Mouse (Mus musculus): ENCODE measurements around the gene Snx17. TPM values are rescaled to one million over a fixed set of nuclear protein-coding genes. Genes with fewer than 3 reads are reported as not detected.

Gene Snx17
- 120 and 124 TPM in 2 replicates for polyA plus RNA-seq (2015; fragmentation: Nextera tagmentation; extraction: Ambion mirVana)

- ATAC-seq, result peak; percentile 97
- H3K27me3 ChIP-seq (replicated peaks; ENCODE audit: control insufficient read depth, insufficient read depth, low read length), result no peaks in the 10 kb centered on the region
- H3K4me3 ChIP-seq (ENCODE audit: low read length), result peak within 1 kb of the TSS; percentile 86
- peaks cover 20% of the 10 kb centered on the region for H3K4me1 ChIP-seq (ENCODE audit: control insufficient read depth, insufficient read depth, low read depth, low read length)
- no peaks in the 10 kb centered on the region for H3K9me3 ChIP-seq (ENCODE audit: control insufficient read depth, low read length)
- peak within 1 kb of the TSS; percentile 90 for H3K9ac ChIP-seq (ENCODE audit: low read depth, low read length)
- H3K27ac ChIP-seq (ENCODE audit: low read depth, low read length), result peak within 1 kb of the TSS; percentile 88
- under 1% methylated on average over 48 of the region's 48 CpGs for WGBS
- peaks cover 48% of the 10 kb centered on the region for H3K36me3 ChIP-seq (ENCODE audit: control insufficient read depth, insufficient read depth, low read length)
- peak within 1 kb of the TSS; percentile 79 for H3K4me2 ChIP-seq (ENCODE audit: low read length)
Measured at GRCm38 (mm10) chr5:31192939-31193630, at the start of gene Snx17, which contains the start of gene Eif2b4. Gene Snx17, plus strand, starts transcription at chr5:31193227. Gene Eif2b4, minus strand, starts transcription at chr5:31193430.

GRCm38 (mm10) chr5:31149781-31150180 is 43.2 kb upstream of the Snx17 start:
- no peak overlapping the region for H3K27ac ChIP-seq (ENCODE audit: low read depth, low read length)
- H3K4me2 ChIP-seq (ENCODE audit: low read length), result no peak overlapping the region
- no peak overlapping the region for H3K9ac ChIP-seq (ENCODE audit: low read depth, low read length)
- H3K36me3 ChIP-seq (ENCODE audit: control insufficient read depth, insufficient read depth, low read length), result 0 out of 2 replicates have a peak, but pooled peaks cover 4% of the 10 kb centered on the region
- no peaks in the 10 kb centered on the region for H3K9me3 ChIP-seq (ENCODE audit: control insufficient read depth, low read length)
- peaks cover 10% of the 10 kb centered on the region for H3K4me1 ChIP-seq (ENCODE audit: control insufficient read depth, insufficient read depth, low read depth, low read length)
- no peaks in the 10 kb centered on the region for H3K27me3 ChIP-seq (replicated peaks; ENCODE audit: control insufficient read depth, insufficient read depth, low read length)
- ATAC-seq, result no peak
- 76% methylated on average over 4 of the region's 4 CpGs for WGBS
- H3K4me3 ChIP-seq (ENCODE audit: low read length), result no peak overlapping the region

- Histone ChIP-seq H3K27ac (ENCODE audit: low read depth, low read length) (no peak overlapping the region), H3K4me2 (ENCODE audit: low read length) (no peak overlapping the region), H3K4me1 (ENCODE audit: control insufficient read depth, insufficient read depth, low read depth, low read length) (peaks cover 11% of the 10 kb centered on the region), H3K36me3 (ENCODE audit: control insufficient read depth, insufficient read depth, low read length) (peaks cover 1% of the 10 kb centered on the region), H3K4me3 (ENCODE audit: low read length) (no peak overlapping the region), H3K9me3 (ENCODE audit: control insufficient read depth, low read length) (no peaks in the 10 kb centered on the region), H3K9ac (ENCODE audit: low read depth, low read length) (no peak overlapping the region), H3K27me3 (replicated peaks; ENCODE audit: control insufficient read depth, insufficient read depth, low read length) (no peaks in the 10 kb centered on the region)
- no peak for ATAC-seq
- 93% methylated on average over 3 of the region's 3 CpGs for WGBS
Measured at GRCm38 (mm10) chr5:31151746-31152145, 41.3 kb upstream of the Snx17 start.

- 38% methylated on average over 6 of the region's 6 CpGs for WGBS
Measured at GRCm38 (mm10) chr5:31153516-31154151, 39.4 kb upstream of the Snx17 start.

GRCm38 (mm10) chr5:31154152-31154553 is 38.9 kb upstream of the Snx17 start, which contains the start of gene Mpv17:
Gene Mpv17, minus strand, starts transcription at chr5:31154251.
- Histone ChIP-seq H3K36me3 (ENCODE audit: control insufficient read depth, insufficient read depth, low read length) (peaks cover 24% of the 10 kb centered on the region), H3K4me1 (ENCODE audit: control insufficient read depth, insufficient read depth, low read depth, low read length) (peaks cover 11% of the 10 kb centered on the region), H3K27me3 (replicated peaks; ENCODE audit: control insufficient read depth, insufficient read depth, low read length) (no peaks in the 10 kb centered on the region), H3K9me3 (ENCODE audit: control insufficient read depth, low read length) (no peaks in the 10 kb centered on the region), H3K27ac (ENCODE audit: low read depth, low read length) (peak within 1 kb of the TSS; percentile 77), H3K4me2 (ENCODE audit: low read length) (peak within 1 kb of the TSS; percentile 81), H3K9ac (ENCODE audit: low read depth, low read length) (peak within 1 kb of the TSS; percentile 81), H3K4me3 (ENCODE audit: low read length) (peak within 1 kb of the TSS; percentile 72)
- peak; percentile 96 for ATAC-seq
- 1% methylated on average over 19 of the region's 19 CpGs for WGBS

More at GRCm38 (mm10) chr5:31153516-31154151, 39.4 kb upstream of the Snx17 start:
- H3K27me3 ChIP-seq (replicated peaks; ENCODE audit: control insufficient read depth, insufficient read depth, low read length), result no peaks in the 10 kb centered on the region
- peak overlapping the region; percentile 81 for H3K9ac ChIP-seq (ENCODE audit: low read depth, low read length)
- peak overlapping the region; percentile 77 for H3K27ac ChIP-seq (ENCODE audit: low read depth, low read length)
- peaks cover 11% of the 10 kb centered on the region for H3K4me1 ChIP-seq (ENCODE audit: control insufficient read depth, insufficient read depth, low read depth, low read length)
- no peaks in the 10 kb centered on the region for H3K9me3 ChIP-seq (ENCODE audit: control insufficient read depth, low read length)
- ATAC-seq, result peak; percentile 48
- peak overlapping the region; percentile 81 for H3K4me2 ChIP-seq (ENCODE audit: low read length)
- H3K36me3 ChIP-seq (ENCODE audit: control insufficient read depth, insufficient read depth, low read length), result peaks cover 19% of the 10 kb centered on the region
- peak overlapping the region; percentile 72 for H3K4me3 ChIP-seq (ENCODE audit: low read length)

GRCm38 (mm10) chr5:31162462-31162861 is 30.6 kb upstream of the Snx17 start:
- ATAC-seq, result no peak
- Histone ChIP-seq H3K4me1 (ENCODE audit: control insufficient read depth, insufficient read depth, low read depth, low read length) (no peaks in the 10 kb centered on the region), H3K9me3 (ENCODE audit: control insufficient read depth, low read length) (no peaks in the 10 kb centered on the region), H3K27me3 (replicated peaks; ENCODE audit: control insufficient read depth, insufficient read depth, low read length) (no peaks in the 10 kb centered on the region), H3K9ac (ENCODE audit: low read depth, low read length) (no peak overlapping the region), H3K27ac (ENCODE audit: low read depth, low read length) (no peak overlapping the region), H3K4me3 (ENCODE audit: low read length) (no peak overlapping the region), H3K36me3 (ENCODE audit: control insufficient read depth, insufficient read depth, low read length) (peaks cover 60% of the 10 kb centered on the region), H3K4me2 (ENCODE audit: low read length) (no peak overlapping the region)

- Histone ChIP-seq H3K4me2 (ENCODE audit: low read length) (no peak overlapping the region), H3K9ac (ENCODE audit: low read depth, low read length) (no peak overlapping the region), H3K4me3 (ENCODE audit: low read length) (no peak overlapping the region), H3K4me1 (ENCODE audit: control insufficient read depth, insufficient read depth, low read depth, low read length) (no peaks in the 10 kb centered on the region), H3K36me3 (ENCODE audit: control insufficient read depth, insufficient read depth, low read length) (peaks cover 46% of the 10 kb centered on the region), H3K27ac (ENCODE audit: low read depth, low read length) (no peak overlapping the region), H3K9me3 (ENCODE audit: control insufficient read depth, low read length) (no peaks in the 10 kb centered on the region), H3K27me3 (replicated peaks; ENCODE audit: control insufficient read depth, insufficient read depth, low read length) (no peaks in the 10 kb centered on the region)
- no peak for ATAC-seq
- WGBS, result 96% methylated on average over 1 of the region's 1 CpGs
Measured at GRCm38 (mm10) chr5:31164878-31165277, 28.1 kb upstream of the Snx17 start.

DNA sequence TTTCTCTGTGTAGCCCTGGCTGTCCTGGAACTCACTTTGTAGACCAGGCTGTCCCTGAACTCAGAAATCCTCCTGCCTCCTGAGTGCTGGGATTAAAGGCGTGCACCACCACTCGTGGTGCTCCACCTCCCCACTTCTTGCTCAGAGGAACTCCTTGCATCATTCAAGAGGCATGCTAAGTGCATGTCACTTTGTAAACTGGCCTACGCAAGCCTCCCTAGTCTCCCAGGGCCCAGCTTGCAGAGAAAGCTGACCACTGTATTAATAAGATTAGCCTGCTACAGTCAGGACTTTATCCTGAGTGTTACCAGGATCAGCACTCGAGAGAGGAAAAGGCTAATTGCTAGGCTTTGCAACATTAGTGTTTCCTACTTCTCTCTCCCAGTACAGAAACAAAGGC is 24.4 kb upstream of the Snx17 start:
- Histone ChIP-seq H3K4me2 (ENCODE audit: low read length) (no peak overlapping the region), H3K27ac (ENCODE audit: low read depth, low read length) (no peak overlapping the region), H3K4me3 (ENCODE audit: low read length) (no peak overlapping the region), H3K4me1 (ENCODE audit: control insufficient read depth, insufficient read depth, low read depth, low read length) (no peaks in the 10 kb centered on the region), H3K27me3 (replicated peaks; ENCODE audit: control insufficient read depth, insufficient read depth, low read length) (no peaks in the 10 kb centered on the region), H3K9me3 (ENCODE audit: control insufficient read depth, low read length) (no peaks in the 10 kb centered on the region), H3K9ac (ENCODE audit: low read depth, low read length) (no peak overlapping the region), H3K36me3 (ENCODE audit: control insufficient read depth, insufficient read depth, low read length) (peaks cover 47% of the 10 kb centered on the region)
- ATAC-seq, result no peak
- WGBS, result 93% methylated on average over 4 of the region's 4 CpGs

- H3K9me3 ChIP-seq (ENCODE audit: control insufficient read depth, low read length), result no peaks in the 10 kb centered on the region
- under 1% methylated on average over 25 of the region's 25 CpGs for WGBS
- ATAC-seq, result peak; percentile 9
Measured at GRCm38 (mm10) chr5:31179301-31179765, 13.7 kb upstream of the Snx17 start.

More at GRCm38 (mm10) chr5:31179301-31179765, 13.7 kb upstream of the Snx17 start:
- peak overlapping the region; percentile 92 for H3K4me2 ChIP-seq (ENCODE audit: low read length)
- H3K27me3 ChIP-seq (replicated peaks; ENCODE audit: control insufficient read depth, insufficient read depth, low read length), result no peaks in the 10 kb centered on the region
- peak overlapping the region; percentile 90 for H3K4me3 ChIP-seq (ENCODE audit: low read length)
- H3K9ac ChIP-seq (ENCODE audit: low read depth, low read length), result peak overlapping the region; percentile 84
- peak overlapping the region; percentile 98 for H3K27ac ChIP-seq (ENCODE audit: low read depth, low read length)
- peaks cover 7% of the 10 kb centered on the region; the same call in 1 of the 2 replicates for H3K4me1 ChIP-seq (ENCODE audit: control insufficient read depth, insufficient read depth, low read depth, low read length)
- peaks cover under 1% of the 10 kb centered on the region for H3K36me3 ChIP-seq (ENCODE audit: control insufficient read depth, insufficient read depth, low read length)
